Mouse (Mus musculus): ENCODE results near the gene Zfp867. TPM values are rescaled to one million over a fixed set of nuclear protein-coding genes. Genes with fewer than 3 reads are reported as not detected.

Gene Zfp867
- 4.8 TPM for polyA plus RNA-seq (2017; shearing (Covaris generic))

DNA sequence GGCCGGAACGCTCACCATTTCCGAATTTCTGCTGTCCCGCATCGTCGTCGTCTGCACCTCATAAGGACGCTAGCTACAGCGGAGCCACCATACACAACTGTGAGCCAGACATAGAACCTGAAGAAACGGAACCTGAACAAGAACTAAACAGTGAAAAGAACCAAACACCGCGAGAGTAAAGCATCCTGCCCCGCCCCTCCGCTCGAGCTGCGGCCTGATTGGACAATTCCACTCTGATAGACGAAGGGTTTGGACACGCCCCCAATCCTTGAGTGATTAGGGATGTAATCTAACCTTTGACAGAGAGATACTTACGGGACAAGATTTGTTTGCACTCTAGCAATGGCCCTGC, at the start of gene Zfp867:
Gene Zfp867 (minus strand): TSS at position 149 of the 352 bp plus-strand sequence.

DNA sequence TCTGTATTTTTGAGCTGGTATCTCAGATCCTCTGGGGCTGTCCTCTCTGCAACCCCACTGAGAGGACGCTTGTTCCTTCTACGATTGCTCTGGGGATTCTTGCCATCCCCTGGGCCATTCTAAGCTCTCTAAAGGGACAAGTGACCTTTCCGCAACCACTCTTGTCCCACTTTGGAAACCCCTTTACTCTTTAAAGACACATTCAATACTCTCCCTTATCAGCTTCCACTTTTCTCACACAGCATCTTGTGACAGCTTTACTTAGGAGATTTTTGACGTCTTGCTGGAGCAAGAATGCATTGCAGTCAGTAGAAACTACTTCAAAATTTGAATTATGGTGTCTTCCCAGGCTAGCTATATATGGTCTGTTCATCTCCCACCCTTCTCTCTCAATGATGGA, 21.2 kb downstream of the Zfp867 start, which contains the start of gene Snap47:
Gene Snap47 (minus strand): TSS at position 101 of the 400 bp plus-strand sequence.

DNA sequence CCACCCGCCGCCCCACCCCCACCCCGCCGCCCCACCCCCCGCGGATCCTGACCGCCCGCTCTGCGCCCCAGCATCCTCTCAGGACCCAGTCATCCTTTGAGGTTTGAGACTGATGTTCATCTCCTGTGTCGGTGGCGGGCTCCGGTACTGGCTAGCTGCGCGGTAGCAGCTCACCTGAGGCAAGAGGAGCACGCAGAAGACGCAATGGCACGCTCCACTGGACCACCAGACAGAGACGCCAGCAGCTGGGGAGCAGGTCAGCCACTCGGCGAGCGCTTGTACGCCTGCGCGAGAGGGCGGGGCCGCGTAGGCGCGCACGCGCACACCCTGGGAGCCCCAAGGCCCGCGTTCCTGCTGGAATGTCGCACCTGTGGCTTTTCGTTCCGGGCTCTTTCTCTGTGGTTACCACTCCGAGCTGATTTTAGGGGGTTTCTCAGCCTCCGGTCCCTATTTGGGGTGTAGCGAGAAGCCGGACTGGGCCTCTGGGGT, 22.5 kb downstream of the Zfp867 start, which contains the start of gene Jmjd4:
Gene Jmjd4 (plus strand): TSS at position 305 of the 489 bp plus-strand sequence.

Other genes starting within 250 kb of the Zfp867 start
- 517 TPM for gene Arf1, start 244.2 kb downstream of the Zfp867 start, polyA plus RNA-seq (2017; shearing (Covaris generic))
- not detected for gene Wnt3a, start 181.7 kb downstream of the Zfp867 start, polyA plus RNA-seq (2017; shearing (Covaris generic))
- gene Wnt9a, start 165.5 kb downstream of the Zfp867 start, polyA plus RNA-seq (2017; shearing (Covaris generic)): not detected
- not detected for gene Prss38, start 96.8 kb downstream of the Zfp867 start, polyA plus RNA-seq (2017; shearing (Covaris generic))
- gene Jmjd4, start 22.4 kb downstream of the Zfp867 start, polyA plus RNA-seq (2017; shearing (Covaris generic)): 15.0 TPM
- gene Snap47, start 21.3 kb downstream of the Zfp867 start, polyA plus RNA-seq (2017; shearing (Covaris generic)): 66.8 TPM
- 29.7 TPM for gene Zkscan17, start 54.3 kb upstream of the Zfp867 start, polyA plus RNA-seq (2017; shearing (Covaris generic))
- not detected for gene Nlrp3, start 69.1 kb upstream of the Zfp867 start, polyA plus RNA-seq (2017; shearing (Covaris generic))
- not detected for gene Olfr222, start 103.8 kb upstream of the Zfp867 start, polyA plus RNA-seq (2017; shearing (Covaris generic))
- gene Olfr223, start 120.8 kb upstream of the Zfp867 start, polyA plus RNA-seq (2017; shearing (Covaris generic)): not detected
- 9.3 TPM for gene Mprip, start 188.8 kb upstream of the Zfp867 start, polyA plus RNA-seq (2017; shearing (Covaris generic))

Measured in CD4-positive, CD25-positive, alpha-beta regulatory T cell, adult 9 weeks (primary cell).